17 mouse cellular contexts compared by ENCODE assay signal in genomic region chr9:60056131-60056530, GRCm38 (mm10).
"Had no signal": no experiment of that assay in that cellular context is flagged by ENCODE, and none has a peak within 500 bp of the region (broad histone marks: within the 10 kb centered on the region; RNA-seq: fewer than 3 reads in every experiment).

No protein-coding gene starts in this region.

- H3K27ac ChIP-seq: lung, embryonic 15.5 days; midbrain, embryonic 10.5 days; midbrain, embryonic 12.5 days; neural tube, embryonic 13.5 days; neural tube, embryonic 15.5 days; stomach, embryonic 15.5 days; stomach, postnatal 0 days had no signal

- DNase-seq: lung, adult 18-20 months; lung, postnatal 14 days; lung, postnatal 4 days; midbrain, embryonic 14.5 days; retina, postnatal 1 day; right cerebral cortex, adult 18-20 months; thymus, adult 2 months; thymus, postnatal 25 days; thymus, postnatal 4 days had no signal

- H3K36me3 ChIP-seq: lung, embryonic 15.5 days; midbrain, embryonic 10.5 days; midbrain, embryonic 12.5 days; neural tube, embryonic 13.5 days; neural tube, embryonic 15.5 days; stomach, embryonic 15.5 days had no signal

- H3K27me3 ChIP-seq: lung, embryonic 15.5 days; midbrain, embryonic 12.5 days; neural tube, embryonic 13.5 days; neural tube, embryonic 15.5 days; stomach, embryonic 15.5 days had no signal

- H3K9me3 ChIP-seq: lung, embryonic 15.5 days; midbrain, embryonic 12.5 days; neural tube, embryonic 15.5 days; stomach, embryonic 15.5 days had no signal

- H3K4me3 ChIP-seq: lung, embryonic 15.5 days; midbrain, embryonic 10.5 days; midbrain, embryonic 12.5 days; myocyte; neural tube, embryonic 13.5 days; neural tube, embryonic 15.5 days; stomach, embryonic 15.5 days had no signal

- H3K4me1 ChIP-seq: midbrain, embryonic 10.5 days; midbrain, embryonic 12.5 days; neural tube, embryonic 13.5 days; neural tube, embryonic 15.5 days; stomach, embryonic 15.5 days had no signal
